Mouse (Mus musculus) heart, postnatal 0 days (tissue): Measurements from ENCODE around the gene Gm47841. TPM values are rescaled to one million over a fixed set of nuclear protein-coding genes. Genes with fewer than 3 reads are reported as not detected.
A peak's percentile ranks its signal among the peaks of the same experiment; 100 is the strongest.

Source experiments
- ATAC-seq: fragments of 200-750 bp; cut with Nextera tagmentation; 2 replicates; pipeline ENCODE4 v1.8.0; 2017; ENCODE audit warnings: low read depth, moderate number of reproducible peaks, moderate library complexity; ENCODE audit not compliant: insufficient read depth
- DNase-seq: peaks from one replicate; pipeline ENCODE4 v3.0.0-alpha.2; 2016; ENCODE audit warnings: low spot score
- H3K27ac ChIP-seq: fragments of 300-500 bp; sonication (generic); 2 replicates; pipeline ENCODE4 v1.5.1; 2014; ENCODE audit warnings: low read depth, mild to moderate bottlenecking
- H3K27me3 ChIP-seq: fragments of 300-500 bp; sonication (generic); 2 replicates; pipeline ENCODE4 v1.6.1; 2014; ENCODE audit warnings: low read length, mixed read lengths; ENCODE audit not compliant: control insufficient read depth, insufficient read depth
- H3K36me3 ChIP-seq: fragments of 300-500 bp; sonication (generic); replicated peaks from 2 replicates; pipeline ENCODE4 v1.6.1; 2014; ENCODE audit warnings: low read length, mixed read lengths; ENCODE audit not compliant: control insufficient read depth, insufficient read depth
- H3K4me1 ChIP-seq: fragments of 300-500 bp; sonication (generic); 2 replicates; pipeline ENCODE4 v1.6.1; 2014; ENCODE audit warnings: antibody characterized with exemption; ENCODE audit not compliant: control insufficient read depth, insufficient read depth
- H3K4me2 ChIP-seq: fragments of 300-500 bp; sonication (generic); 2 replicates; pipeline ENCODE4 v1.6.1; 2014; ENCODE audit warnings: low read depth, mild to moderate bottlenecking, low read length, moderate library complexity
- H3K4me3 ChIP-seq: fragments of 300-500 bp; sonication (generic); 2 replicates; pipeline ENCODE4 v1.5.1; 2014; ENCODE audit warnings: low read depth, low read length
- H3K9ac ChIP-seq: fragments of 300-500 bp; sonication (generic); replicated peaks from 2 replicates; pipeline ENCODE4 v1.6.1; 2014; ENCODE audit warnings: low read depth, low read length, mixed read lengths
- H3K9me3 ChIP-seq: fragments of 300-500 bp; sonication (generic); replicated peaks from 2 replicates; pipeline ENCODE4 v1.6.1; 2016; ENCODE audit warnings: low read length; ENCODE audit not compliant: control insufficient read depth
- CTCF ChIP-seq: IDR thresholded peaks from 2 replicates; pipeline ENCODE4 v1.5.1; 2016; ENCODE audit warnings: antibody characterized with exemption, control low read depth, low read depth
- EP300 ChIP-seq: IDR thresholded peaks from 2 replicates; pipeline ENCODE4 v1.6.1; 2016; ENCODE audit warnings: antibody characterized with exemption, low read depth
- WGBS: fragments of 180-500 bp; shearing (Covaris S2); extraction: QIAGEN DNeasy Blood & Tissue Kit; methylation state at CpG from one replicate; pipeline ENCODE4 v1.1.7; 2014; 5-methylcytosine and 5-hydroxymethylcytosine counted together
- polyA plus RNA-seq: library from polyadenylated mRNA; unstranded; fragments of >200 nt; fragmentation: Nextera tagmentation; extraction: Ambion mirVana; gene quantifications from 2 replicates; pipeline ENCODE4 v1.2.1, GENCODE M21; 2015
- total RNA-seq: library from RNA; depleted of rRNA; stranded (reverse); fragments of >200 nt; gene quantifications from 2 replicates; pipeline ENCODE4 v1.2.3, GENCODE M21; 2014; ENCODE audit warnings: low replicate concordance

Gm47841 gene
- total and polyA plus RNA-seq, 2 experiments from 2014 or later, result not detected

DNA sequence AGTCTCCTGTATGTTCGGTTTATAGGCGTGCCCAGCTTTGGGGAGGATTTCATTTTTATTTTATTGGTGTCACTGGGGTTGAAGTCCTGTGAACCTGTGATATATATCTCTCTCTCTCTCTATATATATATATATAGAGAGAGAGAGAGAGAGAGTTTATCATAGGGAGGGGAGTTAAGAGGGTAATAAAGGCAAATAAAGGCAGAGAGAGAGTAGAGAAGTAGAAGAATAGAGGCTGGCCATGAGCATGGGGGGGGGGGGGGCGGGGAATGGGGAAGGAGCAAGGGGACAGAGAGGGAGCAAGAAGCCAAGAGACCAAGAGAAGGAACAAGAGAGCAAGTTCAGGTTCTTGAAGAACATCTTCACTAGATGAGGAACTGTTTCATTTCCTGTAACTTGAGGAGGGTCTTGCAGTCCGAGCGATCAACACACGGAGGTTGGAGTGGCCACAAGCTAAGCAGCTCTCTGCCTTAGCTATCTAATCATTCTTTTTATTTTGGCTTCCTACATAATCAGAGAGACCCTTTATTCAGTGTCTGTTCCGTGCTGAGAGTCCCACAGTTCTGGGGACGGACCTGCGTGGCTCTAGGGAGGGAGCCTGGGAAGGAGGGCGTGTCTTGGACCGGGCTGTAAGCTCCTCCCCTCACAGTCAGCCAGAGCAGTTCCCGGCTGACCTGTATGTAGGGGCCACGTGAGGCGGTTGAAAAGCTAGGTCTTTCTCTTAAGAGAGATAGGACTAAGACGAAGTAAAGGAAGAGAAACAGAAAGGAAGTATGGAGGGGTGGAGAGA, 40.8 kb downstream of the Gm47841 start:
- Histone ChIP-seq H3K4me1 (peaks cover 7% of the 10 kb centered on the region; the same call in 1 of the 2 replicates), H3K27ac (no peak overlapping the region), H3K36me3 (no peaks in the 10 kb centered on the region), H3K4me2 (peak overlapping the region; percentile 65), H3K9me3 (no peaks in the 10 kb centered on the region), H3K4me3 (peak overlapping the region; percentile 43), H3K27me3 (peaks cover 14% of the 10 kb centered on the region; the same call in 1 of the 2 replicates), H3K9ac (0 out of 2 replicates have a peak overlapping the region, but pooled peaks have one; percentile 10)
- no peak for DNase-seq
- peak; percentile 81 for ATAC-seq
- 16% methylated on average over 14 of the region's 15 CpGs for WGBS
- TF ChIP-seq CTCF (no peak), EP300 (no peak)

GRCm38 (mm10) chr15:101005717-101006116, 41.5 kb downstream of the Gm47841 start:
- Histone ChIP-seq H3K4me1 (peaks cover 7% of the 10 kb centered on the region; the same call in 1 of the 2 replicates), H3K9ac (no peak overlapping the region), H3K4me2 (no peak overlapping the region), H3K27ac (no peak overlapping the region), H3K36me3 (no peaks in the 10 kb centered on the region), H3K9me3 (no peaks in the 10 kb centered on the region), H3K27me3 (peaks cover 14% of the 10 kb centered on the region; the same call in 1 of the 2 replicates), H3K4me3 (no peak overlapping the region)
- ATAC-seq, result no peak
- TF ChIP-seq EP300 (no peak), CTCF (no peak)
- DNase-seq, result no peak
- WGBS, result 81% methylated on average over 8 of the region's 8 CpGs

GRCm38 (mm10) chr15:101004538-101004937, 42.7 kb downstream of the Gm47841 start:
- no peak overlapping the region for H3K9ac ChIP-seq
- ATAC-seq, result no peak

GRCm38 (mm10) chr15:101002466-101002865, 44.7 kb downstream of the Gm47841 start:
- 82% methylated on average over 3 of the region's 3 CpGs for WGBS
- ATAC-seq, result no peak
- TF ChIP-seq CTCF (no peak), EP300 (no peak)
- H3K27ac ChIP-seq, result no peak overlapping the region
- peaks cover 11% of the 10 kb centered on the region; the same call in 1 of the 2 replicates for H3K27me3 ChIP-seq
- no peak overlapping the region for H3K4me3 ChIP-seq
- peaks cover 7% of the 10 kb centered on the region; the same call in 1 of the 2 replicates for H3K4me1 ChIP-seq
- no peaks in the 10 kb centered on the region for H3K36me3 ChIP-seq
- no peak overlapping the region for H3K9ac ChIP-seq
- DNase-seq, result no peak
- H3K4me2 ChIP-seq, result no peak overlapping the region
- no peaks in the 10 kb centered on the region for H3K9me3 ChIP-seq

More at GRCm38 (mm10) chr15:101004538-101004937, 42.7 kb downstream of the Gm47841 start:
- peaks cover 7% of the 10 kb centered on the region; the same call in 1 of the 2 replicates for H3K4me1 ChIP-seq
- 66% methylated on average over 3 of the region's 3 CpGs for WGBS
- TF ChIP-seq EP300, result no peak
- TF ChIP-seq CTCF, result no peak
- no peak overlapping the region for H3K4me3 ChIP-seq
- H3K36me3 ChIP-seq, result no peaks in the 10 kb centered on the region
- peaks cover 14% of the 10 kb centered on the region; the same call in 1 of the 2 replicates for H3K27me3 ChIP-seq
- no peak for DNase-seq
- no peaks in the 10 kb centered on the region for H3K9me3 ChIP-seq
- H3K27ac ChIP-seq, result no peak overlapping the region
- H3K4me2 ChIP-seq, result no peak overlapping the region

DNA sequence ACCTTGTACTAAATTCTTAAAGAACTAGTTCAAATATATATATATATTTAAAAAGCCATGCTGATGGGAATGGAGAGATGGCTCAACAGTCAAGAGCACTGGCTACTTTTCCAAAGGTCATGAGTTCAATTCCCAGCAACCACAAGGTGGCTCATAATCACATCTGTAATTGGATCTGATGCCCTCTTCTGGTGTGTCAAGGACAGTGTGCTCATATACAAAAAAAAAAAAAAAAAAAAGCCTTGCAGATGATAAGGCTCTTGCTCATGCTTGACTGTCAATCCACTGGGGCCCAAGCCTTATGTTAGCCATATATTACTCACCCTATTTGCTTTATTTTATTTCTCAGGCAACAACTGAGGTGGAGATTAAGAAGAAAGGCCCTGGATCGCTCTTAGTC, 45.5 kb downstream of the Gm47841 start:
- Histone ChIP-seq H3K4me1 (peaks cover 2% of the 10 kb centered on the region; the same call in 1 of the 2 replicates), H3K9me3 (no peaks in the 10 kb centered on the region), H3K4me3 (no peak overlapping the region), H3K9ac (no peak overlapping the region), H3K36me3 (no peaks in the 10 kb centered on the region), H3K27me3 (0 out of 2 replicates have a peak, but pooled peaks cover 11% of the 10 kb centered on the region), H3K4me2 (no peak overlapping the region), H3K27ac (no peak overlapping the region)
- 89% methylated on average over 1 of the region's 1 CpGs for WGBS
- TF ChIP-seq EP300 (no peak), CTCF (no peak)
- DNase-seq (no peak), ATAC-seq (no peak)
